Comparison of ENCODE assay signal across 15 mouse cellular contexts in the genomic region with DNA sequence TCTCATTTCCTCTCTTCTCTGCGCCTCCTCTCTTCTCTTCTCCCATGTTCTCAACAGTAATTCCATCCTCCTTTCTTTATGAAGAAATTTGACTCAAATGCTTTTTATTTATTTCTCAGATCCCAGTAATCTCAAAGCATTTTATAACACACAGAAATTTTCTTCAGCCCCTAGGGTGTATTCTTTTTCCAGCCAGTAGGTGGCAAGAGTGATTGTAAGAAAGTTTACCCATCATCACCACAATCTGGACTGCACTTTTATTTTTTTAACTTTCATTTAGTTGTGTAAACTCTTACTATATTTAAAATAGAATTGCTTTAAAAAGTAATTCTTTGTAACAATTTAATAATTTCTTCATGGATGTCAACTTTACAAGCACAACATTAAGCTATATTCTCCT. TPM values are rescaled to one million over a fixed set of nuclear protein-coding genes. Genes with fewer than 3 reads are reported as not detected.
DNase-seq lines count a peak whose midpoint lies in the region; ATAC-seq and TF ChIP-seq lines count a peak whose summit lies in the region.
"Had no signal": no experiment of that assay in that cellular context is flagged by ENCODE, and none has a peak within 500 bp of the region (broad histone marks: within the 10 kb centered on the region; RNA-seq: fewer than 3 reads in every experiment).

No protein-coding gene starts in this region.

- H3K4me1 ChIP-seq in hindbrain, embryonic 11.5 days (replicated peaks; ENCODE audit: control insufficient read depth, insufficient read depth, low read length): no peaks in the 10 kb centered on the region
- no peaks in the 10 kb centered on the region for H3K4me1 ChIP-seq in hindbrain, embryonic 12.5 days
- H3K4me1 ChIP-seq in liver, postnatal 0 days (ENCODE audit: insufficient read depth): no peaks in the 10 kb centered on the region
- H3K4me1 ChIP-seq in liver, embryonic 11.5 days (replicated peaks; ENCODE audit: control insufficient read depth, insufficient read depth, low read length): no peaks in the 10 kb centered on the region
- H3K4me1 ChIP-seq in embryonic facial prominence, embryonic 14.5 days (ENCODE audit: control insufficient read depth, insufficient read depth, low read length): no peaks in the 10 kb centered on the region
- H3K4me1 ChIP-seq: embryonic facial prominence, embryonic 15.5 days; liver, embryonic 13.5 days had no signal

- no peaks in the 10 kb centered on the region for H3K27me3 ChIP-seq in hindbrain, embryonic 11.5 days (ENCODE audit: control insufficient read depth, insufficient read depth, low read length)
- H3K27me3 ChIP-seq in hindbrain, embryonic 12.5 days: no peaks in the 10 kb centered on the region
- no peaks in the 10 kb centered on the region for H3K27me3 ChIP-seq in liver, postnatal 0 days (ENCODE audit: insufficient read depth, low read length)
- H3K27me3 ChIP-seq in liver, embryonic 11.5 days (replicated peaks; ENCODE audit: control insufficient read depth, insufficient read depth, low read length): no peaks in the 10 kb centered on the region
- H3K27me3 ChIP-seq in embryonic facial prominence, embryonic 14.5 days (replicated peaks; ENCODE audit: control insufficient read depth, insufficient read depth, low read length): no peaks in the 10 kb centered on the region
- H3K27me3 ChIP-seq: embryonic facial prominence, embryonic 15.5 days; liver, embryonic 13.5 days had no signal

- no peak overlapping the region for H3K4me3 ChIP-seq in hindbrain, embryonic 11.5 days (ENCODE audit: low read depth, low read length)
- H3K4me3 ChIP-seq in hindbrain, embryonic 12.5 days: no peak overlapping the region
- no peak overlapping the region for H3K4me3 ChIP-seq in liver, postnatal 0 days (ENCODE audit: low read depth, low read length)
- no peak overlapping the region for H3K4me3 ChIP-seq in liver, embryonic 11.5 days (ENCODE audit: low read depth, low read length)
- H3K4me3 ChIP-seq in embryonic facial prominence, embryonic 14.5 days (ENCODE audit: low read depth, low read length): no peak overlapping the region
- H3K4me3 ChIP-seq: embryonic facial prominence, embryonic 15.5 days; liver, embryonic 13.5 days; myocyte had no signal

- no peaks in the 10 kb centered on the region for H3K36me3 ChIP-seq in hindbrain, embryonic 11.5 days (ENCODE audit: control insufficient read depth, insufficient read depth, low read length)
- no peaks in the 10 kb centered on the region for H3K36me3 ChIP-seq in hindbrain, embryonic 12.5 days
- H3K36me3 ChIP-seq in liver, postnatal 0 days (replicated peaks; ENCODE audit: insufficient read depth, low read length): no peaks in the 10 kb centered on the region
- H3K36me3 ChIP-seq in liver, embryonic 11.5 days (ENCODE audit: control insufficient read depth, insufficient read depth, low read length): no peaks in the 10 kb centered on the region
- no peaks in the 10 kb centered on the region for H3K36me3 ChIP-seq in embryonic facial prominence, embryonic 14.5 days (ENCODE audit: control insufficient read depth, insufficient read depth, low read length)
- H3K36me3 ChIP-seq: embryonic facial prominence, embryonic 15.5 days; G1E; liver, embryonic 13.5 days had no signal

- 63% methylated on average over 1 of the region's 1 CpGs for WGBS in hindbrain, embryonic 11.5 days
- 76% methylated on average over 1 of the region's 1 CpGs for WGBS in hindbrain, embryonic 12.5 days
- WGBS in liver, postnatal 0 days (ENCODE audit: insufficient replicate concordance): 39% methylated on average over 1 of the region's 1 CpGs
- WGBS in liver, embryonic 11.5 days: 29% methylated on average over 1 of the region's 1 CpGs
- 58% methylated on average over 1 of the region's 1 CpGs for WGBS in embryonic facial prominence, embryonic 14.5 days

- DNase-seq in hindbrain, embryonic 11.5 days (ENCODE audit: low spot score): peak; percentile 0
- no peak for DNase-seq in liver, postnatal 0 days
- DNase-seq in liver, embryonic 11.5 days (ENCODE audit: low spot score): no peak
- peak; percentile 3 for DNase-seq in MEL-GATA-1-ER (ENCODE audit: extremely low read depth, low read depth)
- peak; percentile 1 for DNase-seq in embryonic facial prominence, embryonic 14.5 days (ENCODE audit: low spot score)
- DNase-seq in frontal cortex, adult 2 months (ENCODE audit: extremely low spot score in 1 of 2, low spot score in 1 of 2): no peak
- DNase-seq: adrenal gland, postnatal 25 days; cerebellum, adult 11 months; heart, adult 18-20 months; heart, postnatal 36 days; liver, embryonic 13.5 days had no signal

- no peak overlapping the region for H3K27ac ChIP-seq in hindbrain, embryonic 11.5 days (ENCODE audit: low read depth, low read length)
- H3K27ac ChIP-seq in hindbrain, embryonic 12.5 days: no peak overlapping the region
- no peak overlapping the region for H3K27ac ChIP-seq in liver, postnatal 0 days (ENCODE audit: low read depth)
- H3K27ac ChIP-seq in liver, embryonic 11.5 days (ENCODE audit: low read depth, low read length): no peak overlapping the region
- no peak overlapping the region for H3K27ac ChIP-seq in embryonic facial prominence, embryonic 14.5 days (replicated peaks; ENCODE audit: low read depth, low read length)
- H3K27ac ChIP-seq: embryonic facial prominence, embryonic 15.5 days; liver, embryonic 13.5 days had no signal

- no peak overlapping the region for H3K4me2 ChIP-seq in hindbrain, embryonic 11.5 days (replicated peaks; ENCODE audit: low read depth, low read length)
- H3K4me2 ChIP-seq in hindbrain, embryonic 12.5 days (replicated peaks): no peak overlapping the region
- H3K4me2 ChIP-seq in liver, postnatal 0 days (ENCODE audit: low read depth, low read length): no peak overlapping the region
- no peak overlapping the region for H3K4me2 ChIP-seq in liver, embryonic 11.5 days
- H3K4me2 ChIP-seq in embryonic facial prominence, embryonic 14.5 days (ENCODE audit: low read depth, low read length): no peak overlapping the region
- H3K4me2 ChIP-seq: embryonic facial prominence, embryonic 15.5 days; liver, embryonic 13.5 days had no signal

- no peak overlapping the region for H3K9ac ChIP-seq in hindbrain, embryonic 11.5 days (ENCODE audit: low read depth, low read length)
- H3K9ac ChIP-seq in hindbrain, embryonic 12.5 days: no peak overlapping the region
- H3K9ac ChIP-seq in liver, postnatal 0 days (replicated peaks): no peak overlapping the region
- no peak overlapping the region for H3K9ac ChIP-seq in liver, embryonic 11.5 days (ENCODE audit: low read depth, low read length)
- no peak overlapping the region for H3K9ac ChIP-seq in embryonic facial prominence, embryonic 14.5 days (ENCODE audit: low read depth, low read length)
- H3K9ac ChIP-seq: embryonic facial prominence, embryonic 15.5 days; liver, embryonic 13.5 days had no signal

- no peak for ATAC-seq in hindbrain, embryonic 11.5 days (ENCODE audit: low FRiP score)
- no peak for ATAC-seq in hindbrain, embryonic 12.5 days (ENCODE audit: low FRiP score)
- no peak for ATAC-seq in liver, postnatal 0 days
- ATAC-seq in liver, embryonic 11.5 days (replicated peaks; ENCODE audit: low FRiP score): no peak
- no peak for ATAC-seq in embryonic facial prominence, embryonic 14.5 days (ENCODE audit: low read depth)

- TF ChIP-seq CTCF in liver, postnatal 0 days (IDR thresholded peaks at IDR 0.05; ENCODE audit: low read depth): 0 out of 2 replicates have a peak, but pooled peaks have one; percentile 5

- no peaks in the 10 kb centered on the region for H3K9me3 ChIP-seq in hindbrain, embryonic 11.5 days (ENCODE audit: control insufficient read depth, low read length)
- no peaks in the 10 kb centered on the region for H3K9me3 ChIP-seq in hindbrain, embryonic 12.5 days (replicated peaks)
- no peaks in the 10 kb centered on the region for H3K9me3 ChIP-seq in liver, postnatal 0 days (ENCODE audit: low read length)
- no peaks in the 10 kb centered on the region for H3K9me3 ChIP-seq in liver, embryonic 11.5 days (ENCODE audit: control insufficient read depth, low read length)
- no peaks in the 10 kb centered on the region for H3K9me3 ChIP-seq in embryonic facial prominence, embryonic 14.5 days (ENCODE audit: control insufficient read depth, low read length)
- H3K9me3 ChIP-seq: embryonic facial prominence, embryonic 15.5 days; G1E; liver, embryonic 13.5 days had no signal

- no peak for TF ChIP-seq EP300 in liver, postnatal 0 days (IDR thresholded peaks at IDR 0.05; ENCODE audit: low read depth)

RNA-seq across cellular contexts. Expression of a gene that starts 45.5 kb away (rescaled TPM):
- 0.12 TPM in 1 of 2 replicates, not detected in the other for polyA plus RNA-seq in hindbrain, embryonic 11.5 days (2014; fragmentation: Nextera tagmentation; extraction: Ambion mirVana)
- not detected in 2 replicates for polyA plus RNA-seq in hindbrain, embryonic 12.5 days (2016; fragmentation: Nextera tagmentation; extraction: Ambion mirVana)
- polyA plus RNA-seq in liver, postnatal 0 days (2015; fragmentation: Nextera tagmentation; extraction: Ambion mirVana): not detected in 2 replicates
- polyA plus RNA-seq in liver, embryonic 11.5 days (2014; fragmentation: Nextera tagmentation; extraction: Ambion mirVana): not detected in 2 replicates
- 0.41 TPM in 1 of 2 replicates, not detected in the other for polyA plus RNA-seq in embryonic facial prominence, embryonic 14.5 days (2014; fragmentation: Nextera tagmentation; extraction: Ambion mirVana)
- 0.06 and 0.13 TPM in 2 replicates for polyA plus RNA-seq in frontal cortex, adult 2 months (2012; rRNA removed)
- polyA plus RNA-seq: G1E; liver, embryonic 13.5 days; myocyte had no signal

RNA-seq across cellular contexts. Expression of a gene that starts 46.4 kb away (rescaled TPM):
- 13.7 and 14.3 TPM in 2 replicates for polyA plus RNA-seq in hindbrain, embryonic 11.5 days (2014; fragmentation: Nextera tagmentation; extraction: Ambion mirVana)
- 17.2 TPM in 2 replicates for polyA plus RNA-seq in hindbrain, embryonic 12.5 days (2016; fragmentation: Nextera tagmentation; extraction: Ambion mirVana)
- polyA plus RNA-seq in liver, postnatal 0 days (2015; fragmentation: Nextera tagmentation; extraction: Ambion mirVana): 0.86 and 0.92 TPM in 2 replicates
- 5.3 and 6.0 TPM in 2 replicates for polyA plus RNA-seq in liver, embryonic 11.5 days (2014; fragmentation: Nextera tagmentation; extraction: Ambion mirVana)
- 19.3 and 22.6 TPM in 2 replicates for polyA plus RNA-seq in embryonic facial prominence, embryonic 14.5 days (2014; fragmentation: Nextera tagmentation; extraction: Ambion mirVana)
- 2.7 and 2.8 TPM in 2 replicates for polyA plus RNA-seq in frontal cortex, adult 2 months (2012; rRNA removed)
- polyA plus RNA-seq: G1E, myocyte had no signal

Comparison
In these comparisons a context has a peak if more than half of its experiments do, and no peak if none do; other contexts are left out.
1. DNase-seq: peak in hindbrain, embryonic 11.5 days (single experiment), MEL-GATA-1-ER (single experiment) and embryonic facial prominence, embryonic 14.5 days (single experiment); none in liver, postnatal 0 days (single experiment), liver, embryonic 11.5 days (single experiment) and frontal cortex, adult 2 months (0 of 2).